Mouse (Mus musculus) spleen, adult 2 months (tissue): Measurements from ENCODE around the gene Hnrnph3. TPM values are rescaled to one million over a fixed set of nuclear protein-coding genes. Genes with fewer than 3 reads are reported as not detected.

Experiments
- DNase-seq, 2 experiments: peaks; one replicate each; pipeline versions ENCODE4 v3.0.0 to v3.0.0-alpha.2; 2012 to 2021; ENCODE audit warnings: low spot score in 2 of 2, low read depth in 1 of 2
- H3K27ac ChIP-seq: fragments of 200-500 bp; 2 replicates; pipeline ENCODE4 v1.5.1; 2012; ENCODE audit warnings: low read length, inconsistent platforms; ENCODE audit not compliant: insufficient read depth
- H3K27me3 ChIP-seq: fragments of 200-500 bp; 2 replicates; pipeline ENCODE4 v1.6.1; 2012; ENCODE audit warnings: mild to moderate bottlenecking, moderate library complexity, low read length, inconsistent platforms; ENCODE audit not compliant: control insufficient read depth, insufficient read depth
- H3K36me3 ChIP-seq: fragments of 200-500 bp; 2 replicates; pipeline ENCODE4 v1.6.1; 2012; ENCODE audit warnings: mild to moderate bottlenecking, low read length, inconsistent platforms; ENCODE audit not compliant: control insufficient read depth, insufficient read depth
- H3K4me1 ChIP-seq: fragments of 200-500 bp; 2 replicates; pipeline ENCODE4 v1.6.1; 2011; ENCODE audit warnings: inconsistent platforms; ENCODE audit not compliant: control insufficient read depth, insufficient read depth, insufficient read length
- H3K4me3 ChIP-seq: fragments of 200-500 bp; 2 replicates; pipeline ENCODE4 v1.5.1; 2011; ENCODE audit warnings: mild to moderate bottlenecking, inconsistent platforms; ENCODE audit not compliant: insufficient read depth, insufficient read length; ENCODE audit errors: extremely low read depth
- CTCF ChIP-seq: fragments of 200-500 bp; IDR thresholded peaks from 2 replicates; pipeline ENCODE4 v1.5.1; 2011; ENCODE audit warnings: mild to moderate bottlenecking, inconsistent platforms; ENCODE audit not compliant: insufficient read depth, insufficient read length, insufficient replicate concordance; ENCODE audit errors: extremely low read depth
- POLR2A ChIP-seq: fragments of 200-500 bp; IDR thresholded peaks from 2 replicates; pipeline ENCODE4 v1.6.1; 2011; ENCODE audit warnings: low read depth, low read length, inconsistent platforms
- WGBS: fragments of 180-500 bp; shearing (Covaris S2); methylation state at CpG from one replicate; pipeline ENCODE4 v1.1.7; 2018; 5-methylcytosine and 5-hydroxymethylcytosine counted together
- polyA plus RNA-seq: library from polyadenylated mRNA; depleted of rRNA; stranded (reverse); fragments of >200 nt; gene quantifications from 2 replicates; pipeline ENCODE4 v1.2.3, GENCODE M21; 2012

Hnrnph3 gene
- polyA plus RNA-seq, 1 experiment = 11.2 TPM

DNA sequence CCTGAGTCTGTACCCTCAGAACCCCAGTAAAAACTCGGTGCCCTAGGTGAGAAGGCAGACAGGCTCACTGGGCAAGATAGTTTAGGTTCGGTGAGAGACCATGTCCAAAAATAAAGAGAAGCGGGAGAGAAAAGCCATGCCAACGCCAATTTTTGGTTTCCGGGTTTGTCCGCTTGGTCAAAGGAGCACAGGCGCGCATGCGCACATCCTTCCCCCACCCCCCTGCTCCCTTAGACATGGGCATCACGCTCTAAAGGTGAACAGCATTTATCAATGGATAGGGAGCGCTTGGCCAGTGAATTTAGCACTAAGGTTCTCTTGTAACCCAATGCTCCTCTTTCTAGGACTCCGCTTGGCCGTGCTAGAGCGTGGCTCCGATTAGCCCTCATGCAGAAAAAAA lies 33.4 kb downstream of the Hnrnph3 start:
- H3K4me3 ChIP-seq = no peak overlapping the region
- H3K36me3 ChIP-seq = peaks cover 22% of the 10 kb centered on the region
- no peaks in the 10 kb centered on the region for H3K4me1 ChIP-seq
- WGBS = 94% methylated on average over 15 of the region's 15 CpGs
- H3K27me3 ChIP-seq = no peaks in the 10 kb centered on the region
- no peak overlapping the region for H3K27ac ChIP-seq
- no peak for TF ChIP-seq CTCF
- no peak for TF ChIP-seq POLR2A
- DNase-seq = no peak

GRCm38 (mm10) chr10:62987341-62987740 lies 36.7 kb downstream of the Hnrnph3 start:
- TF ChIP-seq POLR2A (no peak), CTCF (peak; percentile 36; the same call in 1 of the 2 replicates)
- H3K27me3 ChIP-seq = no peaks in the 10 kb centered on the region
- peaks cover 12% of the 10 kb centered on the region for H3K36me3 ChIP-seq
- 39% methylated on average over 3 of the region's 3 CpGs for WGBS
- peaks cover 4% of the 10 kb centered on the region; the same call in 1 of the 2 replicates for H3K4me1 ChIP-seq
- no peak overlapping the region for H3K4me3 ChIP-seq
- no peak overlapping the region for H3K27ac ChIP-seq
- DNase-seq = no peak

GRCm38 (mm10) chr10:62984495-62984894 lies 39.5 kb downstream of the Hnrnph3 start:
- H3K36me3 ChIP-seq = 0 out of 2 replicates have a peak, but pooled peaks cover 2% of the 10 kb centered on the region
- H3K4me3 ChIP-seq = peak overlapping the region; percentile 45
- no peaks in the 10 kb centered on the region for H3K27me3 ChIP-seq
- H3K4me1 ChIP-seq = peaks cover 8% of the 10 kb centered on the region; the same call in 1 of the 2 replicates
- TF ChIP-seq POLR2A (no peak), CTCF (no peak)
- WGBS = 71% methylated on average over 6 of the region's 6 CpGs
- no peak for DNase-seq
- H3K27ac ChIP-seq = peak overlapping the region; percentile 76

DNA sequence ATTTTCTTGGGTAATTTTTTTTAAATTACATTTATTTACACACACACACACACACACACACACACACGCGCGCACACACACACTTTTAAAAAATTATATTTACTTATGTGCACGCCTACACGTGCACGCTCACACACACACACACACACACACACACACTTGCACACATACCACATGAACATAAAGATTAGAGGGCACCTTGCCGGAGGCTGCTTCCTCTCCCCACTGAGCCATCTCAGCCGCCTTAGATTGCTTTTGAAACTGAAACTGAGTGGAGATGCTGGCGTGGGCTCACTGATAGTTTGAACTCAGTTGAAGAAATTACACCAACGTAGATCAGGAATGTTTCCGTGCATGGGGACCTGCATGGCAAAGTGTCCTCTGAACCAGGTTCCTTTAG lies 39.9 kb downstream of the Hnrnph3 start:
- no peaks in the 10 kb centered on the region for H3K27me3 ChIP-seq
- peak overlapping the region; percentile 76 for H3K27ac ChIP-seq
- WGBS = 42% methylated on average over 11 of the region's 11 CpGs
- H3K4me3 ChIP-seq = peak overlapping the region; percentile 45
- DNase-seq = peak; percentile 30 to 31
- no peak for TF ChIP-seq POLR2A
- TF ChIP-seq CTCF = no peak
- H3K4me1 ChIP-seq = peaks cover 8% of the 10 kb centered on the region; the same call in 1 of the 2 replicates
- 0 out of 2 replicates have a peak, but pooled peaks cover 2% of the 10 kb centered on the region for H3K36me3 ChIP-seq

- peak; percentile 69 for TF ChIP-seq CTCF
- peak; percentile 21; the same call in 1 of the 2 replicates for TF ChIP-seq POLR2A
- peak; percentile 72 to 76 for DNase-seq
- Histone ChIP-seq H3K36me3 (0 out of 2 replicates have a peak, but pooled peaks cover 2% of the 10 kb centered on the region), H3K27me3 (no peaks in the 10 kb centered on the region), H3K4me3 (peak within 1 kb of the TSS; percentile 97), H3K27ac (peak within 1 kb of the TSS; percentile 72), H3K4me1 (peaks cover 8% of the 10 kb centered on the region; the same call in 1 of the 2 replicates)
- WGBS = under 1% methylated on average over 73 of the region's 77 CpGs
Observed at GRCm38 (mm10) chr10:62980039-62980954, 43.7 kb downstream of the Hnrnph3 start, which contains the start of gene Rufy2. Gene Rufy2 (plus strand): TSS chr10:62980223.

DNA sequence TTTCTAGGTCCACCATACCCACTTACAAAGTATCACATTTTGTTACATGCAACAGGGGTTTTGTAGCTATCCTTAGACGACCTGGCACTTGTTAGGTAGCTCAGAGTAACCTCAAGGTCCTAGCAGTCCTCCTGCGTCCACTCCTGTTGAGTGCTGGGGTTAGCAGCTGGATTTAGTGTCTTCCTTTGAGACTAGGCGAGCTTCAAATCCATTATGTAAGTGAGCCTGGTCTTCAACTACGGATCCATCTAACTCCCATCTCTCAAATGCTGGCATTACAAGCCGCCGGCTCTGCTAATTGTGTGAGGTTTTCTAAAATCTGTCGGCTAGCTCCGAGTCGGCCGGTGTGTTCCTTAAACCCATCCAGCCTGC lies 44.4 kb downstream of the Hnrnph3 start:
- DNase-seq = no peak
- H3K4me1 ChIP-seq = peaks cover 8% of the 10 kb centered on the region; the same call in 1 of the 2 replicates
- no peak overlapping the region for H3K27ac ChIP-seq
- H3K27me3 ChIP-seq = no peaks in the 10 kb centered on the region
- H3K4me3 ChIP-seq = peak overlapping the region; percentile 97; the same call in 1 of the 2 replicates
- H3K36me3 ChIP-seq = 0 out of 2 replicates have a peak, but pooled peaks cover 2% of the 10 kb centered on the region
- TF ChIP-seq CTCF (no peak), POLR2A (no peak)
- WGBS = 19% methylated on average over 10 of the region's 10 CpGs
